Mouse (Mus musculus): Measurements from ENCODE around the gene Acrbp. TPM values are rescaled to one million over a fixed set of nuclear protein-coding genes. Genes with fewer than 3 reads are reported as not detected.
A peak's percentile ranks its signal among the peaks of the same experiment; 100 is the strongest.

The Acrbp gene
- total and polyA plus RNA-seq, 3 experiments = 1.9 to 16.3 (median 2.3) TPM

DNA sequence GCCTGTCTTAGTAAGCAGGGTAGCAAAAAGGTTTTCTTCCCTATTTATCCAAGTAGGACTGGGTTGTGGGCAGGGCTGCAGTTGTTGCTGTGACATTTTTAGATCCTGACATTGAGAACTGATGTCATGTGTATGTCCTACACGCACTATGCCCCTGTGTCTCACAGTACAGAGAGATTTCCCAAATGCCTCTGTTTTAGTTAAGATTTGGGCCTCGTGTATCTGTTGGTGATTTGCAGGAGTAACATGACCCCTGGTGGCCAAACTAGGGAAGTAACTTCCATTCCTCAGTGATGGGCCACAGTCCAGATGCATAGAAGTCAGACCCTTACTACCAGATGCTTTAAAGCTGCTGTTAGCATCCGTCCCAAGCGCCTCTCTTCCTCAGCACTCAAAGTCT is 34.9 kb downstream of the Acrbp start:
- Histone ChIP-seq H3K9ac (ENCODE audit: low read depth, low read length) (no peak overlapping the region; the same call in 1 of the 2 replicates), H3K4me1 (ENCODE audit: control insufficient read depth, insufficient read depth, low read length) (peaks cover 4% of the 10 kb centered on the region), H3K36me3 (ENCODE audit: control insufficient read depth, insufficient read depth, low read length) (no peaks in the 10 kb centered on the region), H3K4me3 (no peak overlapping the region), H3K27ac (no peak overlapping the region), H3K79me2 (replicated peaks; ENCODE audit: control insufficient read depth, insufficient read depth, low read length) (no peaks in the 10 kb centered on the region), H3K27me3 (ENCODE audit: control insufficient read depth, insufficient read depth, low read length) (no peaks in the 10 kb centered on the region)
- 3% methylated on average over 4 of the region's 4 CpGs for WGBS
- peak; percentile 46 to 62 for DNase-seq
- intact Hi-C loops (cut with DNase I) = loop anchor here (1.0 to 5.0 kb wide), 4 partner anchors 37 to 237 kb away; partner anchors contain the start of gene Gpr162
- no peak for TF ChIP-seq POLR2A (IDR thresholded peaks at IDR 0.05; ENCODE audit: insufficient read depth, low read depth, low read length)
- TF ChIP-seq EP300 (IDR thresholded peaks at IDR 0.05; ENCODE audit: insufficient read depth, low read depth, low read length) = peak; percentile 72
- TF ChIP-seq CTCF (IDR thresholded peaks at IDR 0.05) = peak; percentile 98

DNA sequence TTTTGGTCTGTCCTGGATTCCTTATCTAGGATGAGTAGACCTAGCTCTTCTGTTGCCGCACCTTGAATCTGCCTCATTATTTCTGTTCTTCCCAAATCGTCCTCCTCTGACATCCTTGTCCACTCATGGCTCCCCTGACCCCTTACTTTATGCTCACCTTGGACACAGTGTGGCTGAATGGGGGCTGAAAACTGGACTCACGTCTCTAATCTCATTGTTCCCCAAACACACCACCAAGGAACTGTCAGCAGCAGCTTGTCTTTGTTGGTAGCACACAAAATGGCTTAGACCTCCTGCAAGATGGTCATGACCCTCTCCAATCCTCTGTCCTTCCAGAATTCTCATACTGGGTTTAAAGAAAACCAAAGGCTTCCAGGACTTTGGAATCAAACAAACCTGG is 38.4 kb downstream of the Acrbp start:
- intact Hi-C loops (cut with DNase I) = loop anchor here (2.0 kb wide), 1 partner anchor 77 kb away; no protein-coding TSS in a partner anchor
- no peaks in the 10 kb centered on the region for H3K27me3 ChIP-seq (ENCODE audit: control insufficient read depth, insufficient read depth, low read length)
- DNase-seq = no peak
- no peaks in the 10 kb centered on the region for H3K79me2 ChIP-seq (replicated peaks; ENCODE audit: control insufficient read depth, insufficient read depth, low read length)
- H3K4me1 ChIP-seq (ENCODE audit: control insufficient read depth, insufficient read depth, low read length) = peaks cover 8% of the 10 kb centered on the region
- H3K36me3 ChIP-seq (ENCODE audit: control insufficient read depth, insufficient read depth, low read length) = no peaks in the 10 kb centered on the region
- H3K9ac ChIP-seq (ENCODE audit: low read depth, low read length) = no peak overlapping the region
- H3K4me3 ChIP-seq = no peak overlapping the region
- WGBS = 83% methylated on average over 3 of the region's 3 CpGs
- peak overlapping the region; percentile 87 for H3K27ac ChIP-seq
- TF ChIP-seq POLR2A (IDR thresholded peaks at IDR 0.05; ENCODE audit: insufficient read depth, low read depth, low read length) (no peak), CTCF (IDR thresholded peaks at IDR 0.05) (no peak), EP300 (IDR thresholded peaks at IDR 0.05; ENCODE audit: insufficient read depth, low read depth, low read length) (no peak)

DNA sequence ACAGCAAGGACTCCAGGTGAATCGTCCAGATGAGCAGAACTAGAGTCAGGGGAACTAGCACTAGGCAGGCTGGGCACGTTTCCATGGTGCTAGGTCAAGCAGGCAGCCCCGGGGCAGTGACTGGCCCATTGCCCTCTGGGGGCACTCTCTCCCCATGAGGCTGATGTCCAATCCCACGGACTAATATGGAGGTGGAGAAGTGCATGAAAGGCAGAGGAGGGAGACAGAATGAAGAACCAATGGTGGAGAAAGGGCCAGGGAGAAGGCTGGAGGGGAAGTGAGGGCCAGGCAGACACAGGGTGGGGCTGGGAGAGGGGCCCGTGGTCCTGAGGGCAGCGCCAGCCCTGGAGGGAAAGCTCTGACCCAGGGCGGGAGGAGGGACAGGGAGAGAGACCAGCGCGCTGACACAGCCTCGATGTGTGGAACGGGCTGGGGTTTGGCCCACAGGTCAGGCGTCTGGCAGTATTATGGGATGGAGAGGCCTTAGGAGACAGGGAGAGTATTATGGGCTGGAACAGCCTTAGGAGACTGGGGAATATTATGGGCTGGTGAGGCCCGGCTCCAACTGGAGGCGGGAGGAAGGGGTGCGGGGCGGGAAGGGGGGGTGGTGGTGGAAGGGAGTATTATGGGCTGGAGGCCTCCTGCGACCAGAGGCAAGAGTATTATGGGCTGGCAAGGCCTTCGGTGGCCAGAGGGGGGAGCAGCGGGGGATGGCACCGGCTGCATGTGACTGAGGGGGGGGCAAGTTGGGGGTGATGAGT is 39.3 kb downstream of the Acrbp start:
- H3K9ac ChIP-seq (ENCODE audit: low read depth, low read length) = peak overlapping the region; percentile 53
- peak; percentile 78 to 85 for DNase-seq
- intact Hi-C loops (cut with DNase I) = loop anchor here (2.0 kb wide), 1 partner anchor 78 kb away; no protein-coding TSS in a partner anchor
- H3K27ac ChIP-seq = peak overlapping the region; percentile 87
- peak; percentile 67 for TF ChIP-seq POLR2A (IDR thresholded peaks at IDR 0.05; ENCODE audit: insufficient read depth, low read depth, low read length)
- TF ChIP-seq EP300 (IDR thresholded peaks at IDR 0.05; ENCODE audit: insufficient read depth, low read depth, low read length) = no peak
- TF ChIP-seq CTCF (IDR thresholded peaks at IDR 0.05) = no peak
- no peaks in the 10 kb centered on the region for H3K79me2 ChIP-seq (replicated peaks; ENCODE audit: control insufficient read depth, insufficient read depth, low read length)
- H3K4me3 ChIP-seq = no peak overlapping the region
- no peaks in the 10 kb centered on the region for H3K36me3 ChIP-seq (ENCODE audit: control insufficient read depth, insufficient read depth, low read length)
- peaks cover 8% of the 10 kb centered on the region for H3K4me1 ChIP-seq (ENCODE audit: control insufficient read depth, insufficient read depth, low read length)
- no peaks in the 10 kb centered on the region for H3K27me3 ChIP-seq (ENCODE audit: control insufficient read depth, insufficient read depth, low read length)
- WGBS = 5% methylated on average over 20 of the region's 20 CpGs

- peak overlapping the region; percentile 67 for H3K9ac ChIP-seq (ENCODE audit: low read depth, low read length)
- peak overlapping the region; percentile 40 for H3K4me3 ChIP-seq
- 7% methylated on average over 15 of the region's 15 CpGs for WGBS
- TF ChIP-seq POLR2A (IDR thresholded peaks at IDR 0.05; ENCODE audit: insufficient read depth, low read depth, low read length) = 0 out of 2 replicates have a peak, but pooled peaks have one; percentile 32
- TF ChIP-seq EP300 (IDR thresholded peaks at IDR 0.05; ENCODE audit: insufficient read depth, low read depth, low read length) = no peak
- no peaks in the 10 kb centered on the region for H3K27me3 ChIP-seq (ENCODE audit: control insufficient read depth, insufficient read depth, low read length)
- H3K79me2 ChIP-seq (replicated peaks; ENCODE audit: control insufficient read depth, insufficient read depth, low read length) = no peaks in the 10 kb centered on the region
- no peaks in the 10 kb centered on the region for H3K36me3 ChIP-seq (ENCODE audit: control insufficient read depth, insufficient read depth, low read length)
- DNase-seq = peak; percentile 75 to 87
- intact Hi-C loops (cut with DNase I) = loop anchor here (2.0 kb wide), 1 partner anchor 79 kb away; no protein-coding TSS in a partner anchor
- peak overlapping the region; percentile 87 for H3K27ac ChIP-seq
- peaks cover 7% of the 10 kb centered on the region for H3K4me1 ChIP-seq (ENCODE audit: control insufficient read depth, insufficient read depth, low read length)
Measured at GRCm38 (mm10) chr6:125089521-125090321, 40.2 kb downstream of the Acrbp start.

GRCm38 (mm10) chr6:125090341-125091085 is 41.0 kb downstream of the Acrbp start:
- no peaks in the 10 kb centered on the region for H3K27me3 ChIP-seq (ENCODE audit: control insufficient read depth, insufficient read depth, low read length)
- no peak overlapping the region for H3K9ac ChIP-seq (ENCODE audit: low read depth, low read length)
- intact Hi-C loops (cut with DNase I) = no loop called here
- 45% methylated on average over 10 of the region's 10 CpGs for WGBS
- peaks cover 7% of the 10 kb centered on the region for H3K4me1 ChIP-seq (ENCODE audit: control insufficient read depth, insufficient read depth, low read length)
- no peaks in the 10 kb centered on the region for H3K36me3 ChIP-seq (ENCODE audit: control insufficient read depth, insufficient read depth, low read length)
- DNase-seq = no peak
- no peaks in the 10 kb centered on the region for H3K79me2 ChIP-seq (replicated peaks; ENCODE audit: control insufficient read depth, insufficient read depth, low read length)
- TF ChIP-seq EP300 (IDR thresholded peaks at IDR 0.05; ENCODE audit: insufficient read depth, low read depth, low read length) (no peak), CTCF (IDR thresholded peaks at IDR 0.05) (no peak), POLR2A (IDR thresholded peaks at IDR 0.05; ENCODE audit: insufficient read depth, low read depth, low read length) (no peak)
- no peak overlapping the region for H3K4me3 ChIP-seq
- H3K27ac ChIP-seq = peak overlapping the region; percentile 87
